Mouse (Mus musculus): Measurements from ENCODE around the gene Gpr137c. TPM values are rescaled to one million over a fixed set of nuclear protein-coding genes. Genes with fewer than 3 reads are reported as not detected.

The Gpr137c gene
- total RNA-seq, 2 experiments from 2014 or later, result 4.3 to 4.9 TPM

- intact Hi-C loops (cut with DNase I), result no loop called here
- DNase-seq (ENCODE audit: low spot score), result no peak
These were observed 56.3 kb downstream of the Gpr137c start for GRCm38 (mm10) chr14:45275816-45276215.

GRCm38 (mm10) chr14:45282066-45282465 lies 62.5 kb downstream of the Gpr137c start:
- intact Hi-C loops (cut with DNase I), result no loop called here
- no peak for DNase-seq (ENCODE audit: low spot score)

GRCm38 (mm10) chr14:45291608-45292007 lies 72.1 kb downstream of the Gpr137c start:
- no peak for DNase-seq (ENCODE audit: low spot score)
- intact Hi-C loops (cut with DNase I), result no loop called here

- DNase-seq (ENCODE audit: low spot score), result no peak
- intact Hi-C loops (cut with DNase I), result no loop called here
These were observed 84.4 kb downstream of the Gpr137c start for GRCm38 (mm10) chr14:45303939-45304338.

GRCm38 (mm10) chr14:45304389-45304788 lies 84.9 kb downstream of the Gpr137c start:
- no peak for DNase-seq (ENCODE audit: low spot score)
- intact Hi-C loops (cut with DNase I), result no loop called here

GRCm38 (mm10) chr14:45305852-45306251 lies 86.3 kb downstream of the Gpr137c start:
- DNase-seq (ENCODE audit: low spot score), result no peak
- intact Hi-C loops (cut with DNase I), result no loop called here

GRCm38 (mm10) chr14:45307630-45308328 lies 88.3 kb downstream of the Gpr137c start:
- intact Hi-C loops (cut with DNase I), result no loop called here
- DNase-seq (ENCODE audit: low spot score), result no peak

- intact Hi-C loops (cut with DNase I), result loop anchor here (10.0 kb wide), 1 partner anchor 95 kb away; the partner anchor contains the start of gene Gpr137c
- no peak for DNase-seq (ENCODE audit: low spot score)
These were observed 90.1 kb downstream of the Gpr137c start for GRCm38 (mm10) chr14:45309646-45310045.

- intact Hi-C loops (cut with DNase I), result loop anchor here (10.0 kb wide), 1 partner anchor 95 kb away; the partner anchor contains the start of gene Gpr137c
- DNase-seq (ENCODE audit: low spot score), result no peak
These were observed 90.6 kb downstream of the Gpr137c start for GRCm38 (mm10) chr14:45310101-45310500.

GRCm38 (mm10) chr14:45316927-45317326 lies 97.4 kb downstream of the Gpr137c start:
- intact Hi-C loops (cut with DNase I), result loop anchor here (10.0 kb wide), 1 partner anchor 102 kb away; the partner anchor contains the start of gene Gpr137c
- no peak for DNase-seq (ENCODE audit: low spot score)

- no peak for DNase-seq (ENCODE audit: low spot score)
- intact Hi-C loops (cut with DNase I), result loop anchor here (10.0 kb wide), 1 partner anchor 103 kb away; the partner anchor contains the start of gene Gpr137c
These were observed 98.4 kb downstream of the Gpr137c start for GRCm38 (mm10) chr14:45317921-45318411.

- peak; percentile 80 for DNase-seq (ENCODE audit: low spot score)
- intact Hi-C loops (cut with DNase I), result loop anchor here (10.0 kb wide), 1 partner anchor 104 kb away; the partner anchor contains the start of gene Gpr137c
These were observed 99.1 kb downstream of the Gpr137c start, which contains the start of gene Ero1l for GRCm38 (mm10) chr14:45318426-45319236. TSS of gene Ero1l (minus strand) at chr14:45318771.

GRCm38 (mm10) chr14:45319237-45319610 lies 99.7 kb downstream of the Gpr137c start:
- intact Hi-C loops (cut with DNase I), result loop anchor here (10.0 kb wide), 1 partner anchor 104 kb away; the partner anchor contains the start of gene Gpr137c
- no peak for DNase-seq (ENCODE audit: low spot score)

- no peak for DNase-seq (ENCODE audit: low spot score)
- intact Hi-C loops (cut with DNase I), result no loop called here
These were observed 100.6 kb downstream of the Gpr137c start for GRCm38 (mm10) chr14:45320111-45320510.

GRCm38 (mm10) chr14:45321067-45321466 lies 101.5 kb downstream of the Gpr137c start:
- no peak for DNase-seq (ENCODE audit: low spot score)
- intact Hi-C loops (cut with DNase I), result no loop called here

- DNase-seq (ENCODE audit: low spot score), result no peak
- intact Hi-C loops (cut with DNase I), result no loop called here
These were observed 102.1 kb downstream of the Gpr137c start for GRCm38 (mm10) chr14:45321622-45322021.

GRCm38 (mm10) chr14:45322450-45322849 lies 102.9 kb downstream of the Gpr137c start:
- DNase-seq (ENCODE audit: low spot score), result no peak
- intact Hi-C loops (cut with DNase I), result no loop called here

- no peak for DNase-seq (ENCODE audit: low spot score)
- intact Hi-C loops (cut with DNase I), result no loop called here
These were observed 103.8 kb downstream of the Gpr137c start for GRCm38 (mm10) chr14:45323320-45323719.

GRCm38 (mm10) chr14:45325471-45325870 lies 106.0 kb downstream of the Gpr137c start:
- DNase-seq (ENCODE audit: low spot score), result no peak
- intact Hi-C loops (cut with DNase I), result no loop called here

GRCm38 (mm10) chr14:45328072-45328713 lies 108.7 kb downstream of the Gpr137c start:
- DNase-seq (ENCODE audit: low spot score), result no peak
- intact Hi-C loops (cut with DNase I), result no loop called here
